Mouse (Mus musculus) CD8-positive naive resting alpha-beta T cell, adult 2 months (primary cell): Measurements from ENCODE around the gene March7.

Experiments used
- DNase-seq, 2 experiments: peaks; one replicate each; pipeline ENCODE4 v3.0.0; 2022; ENCODE audit warnings: low read depth in 2 of 2, low spot score in 2 of 2

Gene March7

DNA sequence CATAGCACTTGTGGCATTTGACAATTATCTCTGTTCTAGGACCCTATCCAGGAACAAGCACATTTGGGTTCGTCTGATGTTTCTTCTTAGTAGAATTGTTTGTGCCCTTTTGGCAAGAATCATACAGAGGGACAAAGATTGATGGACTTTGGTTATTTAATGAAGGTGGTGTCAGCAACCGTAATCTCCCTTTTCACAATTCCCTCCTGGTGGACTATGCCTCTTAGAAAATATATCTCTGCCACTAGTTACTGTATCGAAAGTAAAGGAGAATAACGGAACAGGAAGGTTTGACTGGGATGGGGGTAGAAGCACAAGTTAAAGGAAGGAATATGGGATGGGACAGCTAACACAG lies 74.8 kb downstream of the March7 start, which contains the start of gene Cd302:
Cd302 (minus strand) TSS at position 22 of the 355 bp plus-strand sequence.
- no peak for DNase-seq

DNA sequence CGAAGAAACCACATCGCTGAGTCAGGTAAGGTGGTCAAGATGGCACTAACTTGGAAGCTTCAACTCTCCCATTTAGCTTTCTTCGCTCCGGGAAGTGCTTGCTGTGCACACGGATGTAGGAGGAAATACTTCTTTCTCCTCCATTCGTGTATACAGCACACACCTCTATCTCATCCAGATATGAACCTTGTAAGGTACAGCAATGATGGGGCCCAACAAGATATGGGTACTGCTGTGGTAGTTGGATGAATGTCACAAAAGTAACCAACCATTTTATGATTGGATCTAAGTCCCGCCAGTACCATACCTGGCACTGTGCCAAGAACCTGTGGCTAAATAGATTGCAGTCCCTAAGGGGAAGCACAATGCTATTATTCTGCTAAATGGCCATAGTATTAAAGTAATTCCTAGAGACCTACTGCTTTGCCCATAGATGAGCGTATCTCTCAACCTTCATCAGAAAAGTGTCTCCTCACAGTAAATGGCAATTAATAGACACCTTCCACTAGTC lies 75.5 kb downstream of the March7 start:
- DNase-seq = no peak

DNA sequence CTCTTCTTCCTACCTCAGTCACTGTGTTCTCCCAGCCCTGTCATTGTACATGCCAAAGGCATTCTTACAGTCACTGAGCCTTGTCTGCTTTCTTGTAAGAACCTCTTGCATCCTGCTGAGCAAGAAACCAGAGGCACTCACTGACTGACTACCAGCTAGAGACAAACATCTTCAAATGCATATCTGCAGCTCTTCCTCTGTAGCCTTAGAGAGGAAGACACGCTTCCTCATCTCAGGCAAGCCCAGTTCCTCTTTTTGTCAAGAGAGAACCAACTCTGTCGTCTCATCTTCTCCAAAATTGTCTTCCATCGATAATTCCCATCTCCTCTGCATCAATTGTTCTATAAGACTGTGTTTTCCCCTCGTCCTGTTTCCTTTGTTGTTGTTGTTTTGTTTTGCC lies 78.9 kb downstream of the March7 start:
- DNase-seq = no peak

DNA sequence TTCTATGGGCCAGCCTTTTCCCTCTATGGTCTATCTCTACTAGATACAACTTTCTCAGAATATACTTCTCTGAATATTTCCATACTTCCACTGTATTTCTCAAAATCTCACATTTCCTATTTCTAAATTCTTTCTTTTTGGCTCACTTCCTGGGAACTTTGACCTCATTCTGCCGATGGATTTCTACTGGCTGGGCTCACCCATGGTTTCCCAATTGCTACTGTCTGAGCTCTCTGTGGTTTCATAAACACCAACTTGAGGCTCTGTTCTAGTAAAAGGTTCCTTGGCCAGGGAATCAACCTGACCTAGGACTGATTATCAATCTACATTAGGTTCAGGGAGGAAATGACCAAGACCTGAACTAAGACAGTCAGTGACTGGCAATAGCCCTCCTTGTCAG lies 79.8 kb downstream of the March7 start:
- DNase-seq = no peak

DNA sequence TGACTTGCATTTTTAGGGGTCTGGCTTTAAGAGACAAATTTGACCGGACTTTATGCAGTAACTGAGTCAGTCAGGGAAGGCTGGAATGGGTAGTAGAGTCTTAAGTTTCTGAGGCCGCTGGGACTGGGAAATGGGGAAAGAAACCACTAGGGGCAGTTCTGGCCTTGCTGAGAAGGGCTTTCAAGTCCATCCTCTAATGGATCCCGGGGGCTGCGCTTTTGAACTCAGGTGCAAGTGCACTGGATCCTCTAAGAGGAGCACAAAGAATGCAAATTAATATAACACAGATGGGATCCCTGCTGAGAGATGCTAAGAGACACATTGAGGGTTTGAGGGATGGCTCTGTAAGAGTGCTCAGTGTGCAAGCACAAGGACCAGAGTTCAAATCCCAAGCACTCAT lies 81.7 kb downstream of the March7 start:
- DNase-seq = no peak

DNA sequence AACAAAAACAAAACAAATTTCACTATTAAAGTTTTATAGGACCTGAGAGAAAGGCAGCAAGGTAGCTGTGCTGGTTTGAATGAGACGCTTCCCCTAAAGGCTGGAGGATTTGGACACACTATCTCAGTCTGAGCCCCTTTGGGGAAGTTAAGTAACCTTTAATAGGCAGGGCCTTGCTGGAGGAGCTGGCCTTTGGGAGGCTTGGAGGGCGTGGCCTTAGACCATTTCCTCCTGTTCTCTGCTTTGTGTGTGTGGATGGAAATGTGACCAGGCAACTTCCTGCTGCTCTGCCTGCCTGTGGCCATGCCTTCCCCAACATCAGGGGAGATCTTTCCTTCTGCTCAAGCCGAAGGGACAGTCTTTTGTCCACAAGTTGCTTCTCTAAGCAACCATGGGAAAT lies 88.6 kb downstream of the March7 start:
- no peak for DNase-seq

DNA sequence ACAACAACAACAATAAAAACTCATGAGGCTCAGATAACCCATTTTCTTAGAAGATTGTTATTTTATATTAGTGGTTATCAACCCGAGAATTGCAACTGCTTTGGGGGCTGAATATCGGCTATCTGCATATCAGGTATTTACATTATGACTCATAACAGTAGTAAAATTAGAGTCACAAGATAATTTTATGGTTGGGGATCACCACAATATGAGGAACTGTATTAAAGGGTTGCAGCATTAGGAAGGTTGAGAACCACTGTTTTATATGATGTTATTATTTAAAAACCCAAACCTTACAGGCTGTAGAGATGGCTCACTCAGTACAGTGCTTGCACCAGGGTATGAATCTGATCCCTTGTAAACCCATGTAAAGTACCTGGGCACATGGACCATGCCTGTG lies 89.6 kb downstream of the March7 start:
- no peak for DNase-seq
